Mouse (Mus musculus) CH12.LX (cell line): Measurements from ENCODE around the gene Clip1.

Experiments used
- CHD2 ChIP-seq: IDR thresholded peaks from 2 replicates; pipeline ENCODE4 v1.6.1; 2011; ENCODE audit warnings: low read length, improper control_type of control experiment
- POLR2A ChIP-seq: IDR thresholded peaks from 2 replicates; pipeline ENCODE4 v1.6.1; 2011; ENCODE audit warnings: low read depth, mild to moderate bottlenecking, improper control_type of control experiment, low read length

GRCm38 (mm10) chr5:123708598-123708997, 24.2 kb upstream of the Clip1 start:
- no peak for TF ChIP-seq CHD2
- no peak for TF ChIP-seq POLR2A
